Mouse (Mus musculus): ENCODE results near the gene Zdhhc25. TPM values are rescaled to one million over a fixed set of nuclear protein-coding genes. Genes with fewer than 3 reads are reported as not detected.

The Zdhhc25 gene
- polyA plus RNA-seq (2014; fragmentation: Illumina TruSeq; extraction: RNeasy Lipid Tissue Mini Kit (QIAGEN cat#74804); ENCODE audit: low read depth, low replicate concordance), result not detected

GRCm38 (mm10) chr15:88600002-88600401 lies at the start of gene Zdhhc25:
Gene Zdhhc25 (plus strand): TSS chr15:88600302.

Other genes with a start within 250 kb of the Zdhhc25 start
- 6.7 TPM for gene Brd1, start 133.9 kb downstream of the Zdhhc25 start, polyA plus RNA-seq (2014; fragmentation: Illumina TruSeq; extraction: RNeasy Lipid Tissue Mini Kit (QIAGEN cat#74804); ENCODE audit: low read depth, low replicate concordance)
- gene Zbed4, start 151.4 kb downstream of the Zdhhc25 start, polyA plus RNA-seq (2014; fragmentation: Illumina TruSeq; extraction: RNeasy Lipid Tissue Mini Kit (QIAGEN cat#74804); ENCODE audit: low read depth, low replicate concordance), result 4.2 TPM
- gene Alg12, start 219.0 kb downstream of the Zdhhc25 start, polyA plus RNA-seq (2014; fragmentation: Illumina TruSeq; extraction: RNeasy Lipid Tissue Mini Kit (QIAGEN cat#74804); ENCODE audit: low read depth, low replicate concordance), result 2.8 TPM
- 13.6 TPM for gene Creld2, start 219.3 kb downstream of the Zdhhc25 start, polyA plus RNA-seq (2014; fragmentation: Illumina TruSeq; extraction: RNeasy Lipid Tissue Mini Kit (QIAGEN cat#74804); ENCODE audit: low read depth, low replicate concordance)